Mouse (Mus musculus) cerebellum, adult 8-10 months (tissue): ENCODE measurements around the gene Kyat1.

ENCODE experiments used
- DNase-seq: peaks from one replicate; pipeline ENCODE4 v3.0.0; 2022

Gene Kyat1

DNA sequence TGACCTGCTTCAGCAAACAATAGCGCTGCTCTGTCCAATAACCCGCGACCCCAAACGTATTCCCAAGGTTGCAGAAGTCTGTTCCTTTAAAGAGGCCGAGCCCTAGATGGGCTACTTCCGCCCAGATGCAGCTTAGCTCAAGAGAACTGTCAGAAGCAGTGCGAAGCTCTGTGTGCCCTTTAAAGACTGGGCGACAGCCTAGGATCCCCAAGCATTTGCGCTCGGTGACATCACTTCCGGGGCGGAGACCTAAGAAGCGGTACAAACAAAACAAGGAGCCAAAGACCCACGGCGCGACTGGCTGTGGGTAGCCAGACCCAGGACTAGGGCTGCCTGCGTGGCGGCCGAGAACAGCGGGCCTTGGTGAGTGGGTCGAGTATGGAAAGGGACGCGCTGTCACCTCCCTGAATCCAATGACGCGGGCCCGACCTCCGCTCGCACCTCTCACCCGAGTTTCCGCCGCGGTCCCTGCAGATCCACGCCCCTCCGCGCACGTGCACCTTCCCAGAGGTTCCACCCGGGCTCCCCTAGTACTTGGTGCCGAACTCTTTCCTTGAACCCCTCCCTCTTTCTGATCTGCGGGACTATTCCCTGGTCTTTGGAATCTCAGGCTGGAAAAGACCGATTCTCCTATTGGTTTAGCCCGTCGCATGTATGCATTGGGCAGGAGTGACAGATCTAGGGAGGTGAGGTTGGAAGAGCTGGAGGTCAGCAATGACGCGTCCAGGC, at the start of gene Kyat1:
Gene Kyat1 (minus strand): TSS at position 219 of the 729 bp plus-strand sequence.
- peak; percentile 88 for DNase-seq

- no peak for DNase-seq
Observed at GRCm38 (mm10) chr2:30253809-30254208, 48.2 kb upstream of the Kyat1 start.

DNA sequence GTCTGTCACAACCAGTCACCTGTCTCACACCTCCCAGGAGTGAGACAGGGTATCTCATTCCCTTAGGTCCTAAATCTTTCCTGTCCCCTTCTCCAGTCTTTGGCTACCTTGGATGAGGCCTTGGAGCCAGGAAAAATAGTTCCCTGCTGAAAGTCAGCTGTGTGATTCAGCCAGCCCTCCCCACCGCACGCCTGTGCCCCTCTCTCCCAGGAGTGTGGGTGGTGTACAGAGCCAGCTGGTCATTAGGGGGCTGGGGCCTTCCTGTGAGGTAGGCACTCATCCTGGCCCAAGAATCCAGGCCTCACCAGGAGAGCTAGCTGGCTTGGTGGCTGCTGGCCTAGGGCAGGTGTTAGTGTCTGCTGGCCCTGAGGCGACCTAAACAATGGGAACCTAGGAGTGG, 46.9 kb upstream of the Kyat1 start:
- DNase-seq: no peak

GRCm38 (mm10) chr2:30251417-30252104, 45.9 kb upstream of the Kyat1 start:
- no peak for DNase-seq

GRCm38 (mm10) chr2:30250166-30251128, 44.8 kb upstream of the Kyat1 start:
- DNase-seq: no peak

DNA sequence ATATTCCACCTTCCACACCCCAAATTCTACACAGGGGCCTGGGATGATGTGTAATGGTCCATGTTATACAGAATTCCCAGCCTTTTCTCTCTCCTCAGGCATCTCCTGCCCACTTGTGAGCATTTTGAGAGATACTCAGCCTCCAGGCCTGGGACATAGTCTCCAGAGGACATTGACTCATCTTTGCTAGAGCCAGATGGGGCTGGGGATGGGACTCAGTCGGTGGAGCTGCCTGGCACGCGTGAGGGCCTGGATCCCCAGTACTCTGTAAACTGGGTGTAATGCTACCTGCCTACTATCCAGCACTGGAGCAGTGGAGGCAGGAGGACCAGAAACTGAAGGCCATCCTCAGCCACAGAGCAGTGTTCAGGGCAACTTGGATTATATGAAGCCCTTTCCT, 43.5 kb upstream of the Kyat1 start:
- no peak for DNase-seq

DNA sequence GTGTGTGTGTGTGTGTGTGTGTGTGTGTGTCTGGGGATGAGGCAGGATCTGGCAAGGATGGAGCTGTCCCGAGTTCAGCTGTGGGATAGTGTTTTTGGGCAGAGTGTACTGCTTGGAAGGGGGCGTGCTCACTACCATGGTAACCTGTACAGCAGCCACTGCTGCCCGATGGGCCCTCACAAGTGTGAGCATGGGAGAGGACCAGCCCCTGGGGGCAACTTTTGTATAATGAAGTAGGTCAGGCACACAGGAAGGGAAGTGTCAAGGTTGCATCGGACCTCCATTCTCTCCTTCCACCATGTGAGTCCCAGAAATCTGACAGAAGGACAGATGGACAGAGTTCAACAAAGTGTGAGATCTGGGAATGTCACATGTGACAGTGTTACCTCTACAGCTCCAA, 42.0 kb upstream of the Kyat1 start:
- no peak for DNase-seq

DNA sequence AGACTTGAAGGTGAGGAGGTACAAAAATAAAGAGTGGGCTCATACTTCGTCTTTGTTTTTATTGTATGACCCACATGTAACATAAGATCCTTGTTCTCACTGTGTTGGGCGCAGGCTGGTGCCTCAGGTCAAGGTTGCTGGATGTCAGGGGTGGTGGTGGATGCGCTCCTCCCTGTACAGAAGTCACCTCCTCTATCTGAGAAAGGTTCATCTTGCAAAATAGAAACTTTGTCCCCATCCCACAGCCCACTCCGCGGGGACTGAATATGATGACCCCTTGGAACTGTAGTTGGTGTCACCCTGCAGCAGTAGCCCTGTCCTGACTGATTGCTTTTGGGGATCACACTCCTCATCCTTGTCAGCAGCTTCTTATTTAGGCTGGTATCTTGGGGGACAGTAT, 41.4 kb upstream of the Kyat1 start:
- no peak for DNase-seq

GRCm38 (mm10) chr2:30244595-30245178, 39.0 kb upstream of the Kyat1 start:
- DNase-seq: no peak

- no peak for DNase-seq
Observed at GRCm38 (mm10) chr2:30243391-30243790, 37.7 kb upstream of the Kyat1 start.

- DNase-seq: peak; percentile 64
Observed at GRCm38 (mm10) chr2:30242509-30242908, 36.9 kb upstream of the Kyat1 start.

DNA sequence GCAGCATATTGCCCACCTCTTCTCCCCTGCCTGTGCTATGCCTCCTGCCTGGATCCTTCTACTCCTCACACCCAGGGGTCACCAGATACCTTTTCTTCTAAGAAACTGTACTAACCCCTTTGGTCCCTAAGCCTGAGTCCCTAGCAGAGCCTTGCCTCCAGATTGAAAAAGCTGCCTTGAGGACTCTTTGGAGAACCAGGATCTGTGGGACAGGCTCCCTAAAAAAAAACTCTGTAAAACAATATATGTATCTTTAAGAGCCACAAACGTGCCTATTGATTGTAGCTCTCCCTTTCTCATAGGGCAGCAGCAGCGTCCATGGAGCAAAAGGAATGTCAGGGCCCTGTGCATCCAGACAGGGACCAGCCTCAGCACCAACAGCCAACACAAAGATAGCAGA, 34.6 kb upstream of the Kyat1 start, which contains the start of gene Gm28035:
Gene Gm28035 (plus strand): TSS at position 301 of the 400 bp plus-strand sequence.
- no peak for DNase-seq

GRCm38 (mm10) chr2:30239777-30240176, 34.1 kb upstream of the Kyat1 start:
- DNase-seq: peak; percentile 20

- DNase-seq: no peak
Observed at GRCm38 (mm10) chr2:30238906-30239465, 33.3 kb upstream of the Kyat1 start.

GRCm38 (mm10) chr2:30237881-30238280, 32.2 kb upstream of the Kyat1 start:
- no peak for DNase-seq

DNA sequence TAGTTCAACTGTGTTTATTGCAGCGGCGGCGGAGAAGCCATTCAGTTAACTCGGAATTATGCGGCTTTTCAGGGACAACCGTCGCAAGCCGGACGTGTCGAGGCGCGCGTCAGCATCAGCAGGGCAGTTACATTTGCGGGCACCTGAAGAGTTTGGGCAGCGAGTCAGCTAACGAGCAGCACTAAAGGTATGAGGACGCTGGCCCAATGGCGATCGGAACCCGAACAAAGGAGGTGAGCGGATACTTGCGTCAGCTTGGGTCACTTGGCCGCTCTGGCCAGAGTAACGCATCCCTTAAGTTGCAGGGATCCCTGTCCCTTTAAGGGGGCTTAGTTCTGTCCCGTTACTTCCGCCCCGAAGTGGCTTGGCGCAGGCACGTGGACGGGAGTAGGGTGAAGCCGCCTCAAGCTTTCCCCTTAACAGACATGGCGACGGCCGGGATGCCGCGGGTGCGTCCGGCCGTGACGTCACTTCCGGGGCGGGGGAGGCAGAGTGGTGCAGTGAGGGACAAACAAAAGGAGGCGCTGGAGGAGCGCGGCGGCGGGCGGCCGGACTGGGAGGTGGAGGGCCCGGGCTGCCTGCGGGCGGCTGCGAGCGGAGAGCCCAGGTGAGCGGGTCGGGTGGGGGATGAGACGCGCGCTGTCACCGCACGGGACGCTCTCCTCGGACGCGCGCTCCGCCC, 31.7 kb upstream of the Kyat1 start, which contains the start of gene Lrrc8a:
Gene Lrrc8a (plus strand): TSS at position 517 of the 682 bp plus-strand sequence.
- peak; percentile 99 for DNase-seq

DNA sequence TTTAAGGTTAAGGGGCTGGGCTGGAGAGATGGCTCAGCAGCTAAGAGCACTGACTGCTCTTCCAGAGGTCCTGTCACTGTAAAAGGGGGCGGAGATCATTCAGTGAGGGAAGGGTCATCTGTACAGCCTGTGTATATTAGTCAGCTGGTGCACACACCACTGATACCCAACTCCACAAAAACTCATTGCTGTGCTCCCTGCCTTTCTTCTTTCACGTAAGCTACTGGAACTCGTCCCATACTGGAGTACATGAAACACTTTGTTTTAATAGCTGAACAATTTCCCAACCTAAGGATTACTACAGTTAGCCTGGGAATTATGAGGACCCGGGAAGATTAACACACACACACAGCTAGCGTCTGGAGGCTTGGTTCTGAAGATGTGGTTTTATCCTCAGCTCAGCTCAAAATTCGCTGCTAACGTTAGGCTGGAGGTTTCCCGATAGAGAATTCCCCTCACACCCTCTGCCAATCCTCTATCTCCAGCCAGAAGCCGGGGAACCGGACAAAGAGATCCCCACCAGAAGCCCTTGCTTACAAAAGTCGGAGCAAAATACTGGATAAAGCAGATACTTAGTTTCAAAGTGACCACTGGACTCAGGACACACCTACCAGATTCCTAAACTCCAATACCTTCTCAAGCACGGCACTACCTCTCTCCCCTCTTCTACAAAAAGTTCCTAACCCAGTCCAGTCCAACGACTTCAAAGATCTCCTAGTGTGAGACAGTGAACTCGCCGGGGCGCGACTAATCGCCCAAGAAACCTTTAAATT, 31.0 kb upstream of the Kyat1 start:
- DNase-seq: no peak

GRCm38 (mm10) chr2:30235593-30235992, 29.9 kb upstream of the Kyat1 start:
- DNase-seq: no peak

- DNase-seq: no peak
Observed at GRCm38 (mm10) chr2:30216293-30216692, 10.6 kb upstream of the Kyat1 start.

DNA sequence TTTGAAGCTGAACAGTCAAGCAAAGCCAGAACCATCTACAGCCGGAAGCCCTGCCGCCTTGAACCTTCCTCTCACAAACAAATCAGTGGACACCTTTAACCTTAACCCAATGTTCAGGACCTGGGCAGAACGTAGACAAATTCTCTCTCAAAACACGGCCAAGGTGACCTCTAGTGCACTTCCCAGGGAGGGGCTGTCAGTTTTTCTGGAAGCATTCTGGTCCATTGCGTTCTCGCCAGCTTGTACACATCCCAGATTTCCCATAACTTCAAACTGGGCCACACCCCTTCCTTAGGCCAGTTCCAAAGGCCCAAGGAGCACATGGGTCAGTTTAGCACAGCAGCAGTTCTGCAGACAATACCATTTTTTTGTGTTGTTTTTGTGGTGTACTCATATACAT, 9.8 kb upstream of the Kyat1 start:
- no peak for DNase-seq

DNA sequence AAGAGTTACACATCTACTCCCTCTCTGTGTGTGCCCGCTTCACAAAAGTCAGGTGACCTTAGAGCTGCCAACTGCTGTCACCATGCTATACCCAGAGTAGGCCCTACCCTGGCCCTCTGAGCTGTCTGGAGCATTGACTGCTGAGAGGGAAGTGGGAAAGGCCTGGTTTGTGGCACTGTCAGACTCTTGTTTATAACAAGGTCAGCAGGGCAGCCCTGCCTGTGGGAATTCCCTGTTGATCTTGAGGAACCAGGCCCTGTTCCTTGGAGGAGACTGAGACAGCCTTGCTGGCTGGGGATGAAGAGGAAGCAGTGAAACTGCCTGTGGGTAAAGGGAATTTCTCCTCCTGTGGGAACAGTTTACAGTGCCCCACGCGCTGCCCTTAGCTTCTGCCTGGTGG, 9.1 kb upstream of the Kyat1 start:
- DNase-seq: no peak
